Mouse (Mus musculus): ENCODE results near the gene Slc26a10.

DNA sequence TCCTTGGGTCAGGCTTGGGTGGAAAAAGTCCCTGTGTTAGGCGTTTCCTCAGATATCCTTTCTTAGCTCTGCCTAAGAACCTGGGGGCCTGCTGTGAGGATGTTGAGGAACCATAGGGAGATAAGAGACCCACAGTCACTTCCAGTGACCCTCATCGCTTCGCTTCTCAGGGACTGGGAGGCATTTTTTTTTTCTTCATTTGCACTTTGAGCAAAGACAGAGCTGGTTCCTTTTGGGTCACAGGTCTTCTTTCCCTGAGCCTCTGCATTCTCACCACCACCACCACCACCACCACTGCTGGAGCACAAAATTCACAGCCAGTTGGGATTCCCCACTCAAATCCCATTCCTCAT lies 226 bp upstream of the Slc26a10 start:
- TF ChIP-seq EP300 (IDR thresholded peaks at IDR 0.05; ENCODE audit: insufficient read depth, low read depth, low read length) = 0 out of 2 replicates have a peak, but pooled peaks have one; percentile 22
- TF ChIP-seq CTCF (IDR thresholded peaks at IDR 0.05) = no peak
